Mouse (Mus musculus): ENCODE results near the gene Brd1.

GRCm38 (mm10) chr15:88708204-88708603, 25.8 kb downstream of the Brd1 start:
- no peak for TF ChIP-seq CTCF (IDR thresholded peaks at IDR 0.05; ENCODE audit: low read depth, low read length)
- no peak for TF ChIP-seq POLR2AphosphoS5 (IDR thresholded peaks at IDR 0.05; ENCODE audit: insufficient replicate concordance, low read depth, low read length)
- TF ChIP-seq GATA1 (IDR thresholded peaks at IDR 0.05; ENCODE audit: borderline replicate concordance, low read length) = no peak
- no peak for TF ChIP-seq GATA2 (IDR thresholded peaks at IDR 0.05; ENCODE audit: borderline replicate concordance, low read depth, low read length)
- TF ChIP-seq TAL1 (conservative IDR thresholded peaks at IDR 0.05; ENCODE audit: low read depth, low read length) = no peak
